20 mouse cellular contexts compared by ENCODE assay signal in the genomic region with DNA sequence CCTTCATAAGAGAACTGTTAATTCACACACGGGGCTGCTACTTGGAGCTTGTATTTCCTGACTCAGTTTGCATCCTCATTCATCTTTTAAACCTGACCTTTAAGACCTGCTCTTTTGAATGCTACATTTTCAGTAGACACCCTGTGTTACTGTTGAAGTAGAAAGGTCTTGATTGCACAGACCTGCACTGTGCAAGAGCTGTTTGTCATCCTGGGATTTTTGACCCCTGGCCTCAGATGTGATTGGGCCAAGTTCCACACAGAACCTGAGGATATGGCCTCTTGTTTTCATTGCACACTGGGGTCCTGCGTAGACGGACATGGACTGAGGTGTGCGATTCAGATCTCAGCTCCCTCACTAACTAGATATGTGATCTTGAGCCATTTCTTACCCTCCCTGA. TPM values are rescaled to one million over a fixed set of nuclear protein-coding genes. Genes with fewer than 3 reads are reported as not detected.
DNase-seq lines count a peak whose midpoint lies in the region; ATAC-seq and TF ChIP-seq lines count a peak whose summit lies in the region.
"Had no signal": no experiment of that assay in that cellular context is flagged by ENCODE, and none has a peak within 500 bp of the region (broad histone marks: within the 10 kb centered on the region; RNA-seq: fewer than 3 reads in every experiment).

No protein-coding gene starts in this region.

- H3K27ac ChIP-seq in forebrain, embryonic 15.5 days (replicated peaks), result peak overlapping the region; percentile 61; the same call in 1 of the 2 replicates
- H3K27ac ChIP-seq in forebrain, embryonic 14.5 days (ENCODE audit: low read depth, low read length), result no peak overlapping the region
- no peak overlapping the region for H3K27ac ChIP-seq in kidney, postnatal 0 days
- H3K27ac ChIP-seq in kidney, adult 2 months (ENCODE audit: insufficient read depth, low read depth, low read length), result no peak overlapping the region
- no peak overlapping the region; the same call in 1 of the 2 replicates for H3K27ac ChIP-seq in liver, embryonic 13.5 days
- peak overlapping the region; percentile 0; the same call in 1 of the 2 replicates for H3K27ac ChIP-seq in stomach, embryonic 16.5 days (ENCODE audit: low read length)
- H3K27ac ChIP-seq: embryonic facial prominence, embryonic 10.5 days; gastrocnemius, adult 2 months; hindbrain, embryonic 10.5 days had no signal

- no peak for DNase-seq in forebrain, embryonic 14.5 days (ENCODE audit: low spot score)
- DNase-seq in kidney, postnatal 0 days (ENCODE audit: low spot score), result no peak
- DNase-seq in kidney, adult 2 months, result no peak
- no peak for DNase-seq in liver, embryonic 13.5 days
- DNase-seq in layer of hippocampus, postnatal 10 days (ENCODE audit: low spot score in 2 of 2), result no peak
- DNase-seq: adrenal gland, adult 8-10 months; adrenal gland, postnatal 36 days; B cell, adult 2 months; cerebellum, adult 2 months; cerebellum, postnatal 10 days; forebrain, postnatal 0 days; gastrocnemius, postnatal 25 days had no signal

- H3K9ac ChIP-seq in forebrain, embryonic 15.5 days (replicated peaks), result no peak overlapping the region
- H3K9ac ChIP-seq in forebrain, embryonic 14.5 days (ENCODE audit: low read length), result no peak overlapping the region
- no peak overlapping the region for H3K9ac ChIP-seq in kidney, postnatal 0 days (ENCODE audit: low read depth, low read length)
- no peak overlapping the region for H3K9ac ChIP-seq in liver, embryonic 13.5 days
- no peak overlapping the region for H3K9ac ChIP-seq in stomach, embryonic 16.5 days (ENCODE audit: low read length)
- H3K9ac ChIP-seq: forebrain, postnatal 0 days; heart, embryonic 12.5 days had no signal

- no peaks in the 10 kb centered on the region for H3K27me3 ChIP-seq in forebrain, embryonic 15.5 days
- H3K27me3 ChIP-seq in forebrain, embryonic 14.5 days (replicated peaks; ENCODE audit: control insufficient read depth, insufficient read depth, low read length), result no peaks in the 10 kb centered on the region
- no peaks in the 10 kb centered on the region for H3K27me3 ChIP-seq in kidney, postnatal 0 days (ENCODE audit: insufficient read depth, low read length)
- no peaks in the 10 kb centered on the region for H3K27me3 ChIP-seq in kidney, adult 2 months (replicated peaks; ENCODE audit: control insufficient read depth, insufficient read depth, low read length)
- no peaks in the 10 kb centered on the region for H3K27me3 ChIP-seq in liver, embryonic 13.5 days
- H3K27me3 ChIP-seq in stomach, embryonic 16.5 days (ENCODE audit: control insufficient read depth, insufficient read depth, low read length), result no peaks in the 10 kb centered on the region
- H3K27me3 ChIP-seq: heart, embryonic 12.5 days had no signal

- TF ChIP-seq CTCF in kidney, postnatal 0 days (IDR thresholded peaks at IDR 0.05; ENCODE audit: low read depth), result no peak
- no peak for TF ChIP-seq CTCF in kidney, adult 2 months (conservative IDR thresholded peaks at IDR 0.05; ENCODE audit: insufficient read depth, insufficient read length, low read depth, low read length)

- peaks cover 7% of the 10 kb centered on the region; the same call in 1 of the 2 replicates for H3K4me1 ChIP-seq in forebrain, embryonic 15.5 days
- H3K4me1 ChIP-seq in forebrain, embryonic 14.5 days (ENCODE audit: control insufficient read depth, insufficient read depth, low read length), result no peaks in the 10 kb centered on the region; the same call in 1 of the 2 replicates
- no peaks in the 10 kb centered on the region for H3K4me1 ChIP-seq in kidney, postnatal 0 days (replicated peaks; ENCODE audit: insufficient read depth, low read length)
- no peaks in the 10 kb centered on the region for H3K4me1 ChIP-seq in kidney, adult 2 months (ENCODE audit: control insufficient read depth, insufficient read depth, low read length)
- H3K4me1 ChIP-seq in liver, embryonic 13.5 days (replicated peaks), result peaks cover 36% of the 10 kb centered on the region
- H3K4me1 ChIP-seq in stomach, embryonic 16.5 days (ENCODE audit: control insufficient read depth, insufficient read depth, low read length), result peaks cover 5% of the 10 kb centered on the region; the same call in 1 of the 2 replicates

- no peaks in the 10 kb centered on the region for H3K9me3 ChIP-seq in forebrain, embryonic 15.5 days
- H3K9me3 ChIP-seq in forebrain, embryonic 14.5 days (replicated peaks; ENCODE audit: control insufficient read depth, low read length), result no peaks in the 10 kb centered on the region
- no peaks in the 10 kb centered on the region for H3K9me3 ChIP-seq in kidney, postnatal 0 days (replicated peaks; ENCODE audit: low read length)
- no peaks in the 10 kb centered on the region for H3K9me3 ChIP-seq in liver, embryonic 13.5 days (replicated peaks)
- H3K9me3 ChIP-seq in stomach, embryonic 16.5 days (replicated peaks; ENCODE audit: control insufficient read depth, low read length), result no peaks in the 10 kb centered on the region
- H3K9me3 ChIP-seq: embryonic facial prominence, embryonic 10.5 days; G1E; hindbrain, embryonic 10.5 days had no signal

- ATAC-seq in forebrain, embryonic 15.5 days (replicated peaks), result no peak
- no peak for ATAC-seq in forebrain, embryonic 14.5 days
- 0 out of 2 replicates have a peak, but pooled peaks have one; percentile 7 for ATAC-seq in kidney, postnatal 0 days (replicated peaks; ENCODE audit: low FRiP score, low read depth)
- peak; percentile 55 for ATAC-seq in liver, embryonic 13.5 days (ENCODE audit: low read depth)
- no peak for ATAC-seq in stomach, embryonic 16.5 days (ENCODE audit: insufficient read depth, low FRiP score)
- ATAC-seq: forebrain, postnatal 0 days had no signal

- H3K36me3 ChIP-seq in forebrain, embryonic 15.5 days, result no peaks in the 10 kb centered on the region
- H3K36me3 ChIP-seq in forebrain, embryonic 14.5 days (ENCODE audit: control insufficient read depth, insufficient read depth, low read length), result no peaks in the 10 kb centered on the region
- H3K36me3 ChIP-seq in kidney, postnatal 0 days (ENCODE audit: insufficient read depth, low read length), result no peaks in the 10 kb centered on the region
- H3K36me3 ChIP-seq in kidney, adult 2 months (ENCODE audit: control insufficient read depth, insufficient read depth, low read length), result no peaks in the 10 kb centered on the region
- no peaks in the 10 kb centered on the region for H3K36me3 ChIP-seq in liver, embryonic 13.5 days
- no peaks in the 10 kb centered on the region for H3K36me3 ChIP-seq in stomach, embryonic 16.5 days (ENCODE audit: control insufficient read depth, insufficient read depth, low read length)
- H3K36me3 ChIP-seq: embryonic facial prominence, embryonic 10.5 days; G1E; heart, embryonic 12.5 days; hindbrain, embryonic 10.5 days had no signal

- no peak overlapping the region for H3K4me2 ChIP-seq in forebrain, embryonic 15.5 days (replicated peaks)
- H3K4me2 ChIP-seq in forebrain, embryonic 14.5 days (ENCODE audit: low read length), result no peak overlapping the region
- no peak overlapping the region for H3K4me2 ChIP-seq in kidney, postnatal 0 days (ENCODE audit: low read length)
- no peak overlapping the region for H3K4me2 ChIP-seq in liver, embryonic 13.5 days
- H3K4me2 ChIP-seq in stomach, embryonic 16.5 days (ENCODE audit: low read depth, low read length), result no peak overlapping the region
- H3K4me2 ChIP-seq: heart, embryonic 12.5 days had no signal

- H3K4me3 ChIP-seq in forebrain, embryonic 15.5 days, result no peak overlapping the region
- H3K4me3 ChIP-seq in forebrain, embryonic 14.5 days (ENCODE audit: low read depth, low read length), result no peak overlapping the region
- no peak overlapping the region for H3K4me3 ChIP-seq in kidney, postnatal 0 days (replicated peaks; ENCODE audit: low read depth, low read length)
- H3K4me3 ChIP-seq in kidney, adult 2 months (ENCODE audit: insufficient read depth, low read depth, low read length), result no peak overlapping the region
- no peak overlapping the region for H3K4me3 ChIP-seq in liver, embryonic 13.5 days (replicated peaks)
- no peak overlapping the region for H3K4me3 ChIP-seq in stomach, embryonic 16.5 days (replicated peaks; ENCODE audit: low read length)
- H3K4me3 ChIP-seq: embryonic facial prominence, embryonic 10.5 days; gastrocnemius, adult 2 months; heart, embryonic 12.5 days; hindbrain, embryonic 10.5 days had no signal

- WGBS in forebrain, embryonic 15.5 days, result 89% methylated on average over 4 of the region's 4 CpGs
- WGBS in forebrain, embryonic 14.5 days, result 89% methylated on average over 4 of the region's 4 CpGs
- 79% methylated on average over 4 of the region's 4 CpGs for WGBS in kidney, postnatal 0 days
- WGBS in kidney, adult 2 months, result 82% methylated on average over 4 of the region's 4 CpGs
- 66% methylated on average over 4 of the region's 4 CpGs for WGBS in liver, embryonic 13.5 days (ENCODE audit: insufficient replicate concordance)
- 66% methylated on average over 4 of the region's 4 CpGs for WGBS in stomach, embryonic 16.5 days

- no peak for TF ChIP-seq POLR2A in kidney, adult 2 months (IDR thresholded peaks at IDR 0.05; ENCODE audit: low read depth, low read length)

RNA-seq across cellular contexts. Expression of gene Kctd21, which starts 6.5 kb away (rescaled TPM):
- 6.6 and 7.1 TPM in 2 replicates for polyA plus RNA-seq in forebrain, embryonic 15.5 days (2015; fragmentation: Nextera tagmentation; extraction: Ambion mirVana)
- polyA plus RNA-seq in forebrain, embryonic 14.5 days (2014; fragmentation: Nextera tagmentation; extraction: Ambion mirVana), result 7.5 and 7.9 TPM in 2 replicates
- 2.0 and 2.8 TPM in 2 replicates for polyA plus RNA-seq in kidney, postnatal 0 days (2015; fragmentation: Nextera tagmentation; extraction: Ambion mirVana)
- polyA plus RNA-seq in kidney, adult 2 months (2012; rRNA removed), result 6.3 and 6.8 TPM in 2 replicates
- 0.92 and 1.0 TPM in 2 replicates for polyA plus RNA-seq in liver, embryonic 13.5 days (2015; fragmentation: Nextera tagmentation; extraction: Ambion mirVana)
- polyA plus RNA-seq in stomach, embryonic 16.5 days (2015; fragmentation: Nextera tagmentation; extraction: Ambion mirVana), result 5.1 and 5.3 TPM in 2 replicates
- total RNA-seq in layer of hippocampus, postnatal 10 days (2021), result 1 to 10 TPM; 6.9 to 8.9 TPM

RNA-seq across cellular contexts. Expression of gene Usp35, which starts 6.8 kb away (rescaled TPM):
- polyA plus RNA-seq in forebrain, embryonic 15.5 days (2015; fragmentation: Nextera tagmentation; extraction: Ambion mirVana), result 4.4 and 5.8 TPM in 2 replicates
- polyA plus RNA-seq in forebrain, embryonic 14.5 days (2014; fragmentation: Nextera tagmentation; extraction: Ambion mirVana), result 4.0 and 4.1 TPM in 2 replicates
- 0.91 and 1.1 TPM in 2 replicates for polyA plus RNA-seq in kidney, postnatal 0 days (2015; fragmentation: Nextera tagmentation; extraction: Ambion mirVana)
- 1.8 and 2.7 TPM in 2 replicates for polyA plus RNA-seq in kidney, adult 2 months (2012; rRNA removed)
- polyA plus RNA-seq in liver, embryonic 13.5 days (2015; fragmentation: Nextera tagmentation; extraction: Ambion mirVana), result 0.07 and 0.14 TPM in 2 replicates
- polyA plus RNA-seq in stomach, embryonic 16.5 days (2015; fragmentation: Nextera tagmentation; extraction: Ambion mirVana), result 0.95 and 1.5 TPM in 2 replicates
- total RNA-seq in layer of hippocampus, postnatal 10 days (2021), result 10 to 100 TPM; 10.8 to 14.0 TPM
- total RNA-seq: granulocyte monocyte progenitor cell, adult 5-6 weeks had no signal

RNA-seq across cellular contexts. Expression of gene Alg8, which starts 32.8 kb away (rescaled TPM):
- polyA plus RNA-seq in forebrain, embryonic 15.5 days (2015; fragmentation: Nextera tagmentation; extraction: Ambion mirVana), result 18.9 and 19.0 TPM in 2 replicates
- 15.3 and 18.7 TPM in 2 replicates for polyA plus RNA-seq in forebrain, embryonic 14.5 days (2014; fragmentation: Nextera tagmentation; extraction: Ambion mirVana)
- polyA plus RNA-seq in kidney, postnatal 0 days (2015; fragmentation: Nextera tagmentation; extraction: Ambion mirVana), result 25.8 and 27.1 TPM in 2 replicates
- 9.9 and 10.4 TPM in 2 replicates for polyA plus RNA-seq in kidney, adult 2 months (2012; rRNA removed)
- 41.3 and 45.9 TPM in 2 replicates for polyA plus RNA-seq in liver, embryonic 13.5 days (2015; fragmentation: Nextera tagmentation; extraction: Ambion mirVana)
- polyA plus RNA-seq in stomach, embryonic 16.5 days (2015; fragmentation: Nextera tagmentation; extraction: Ambion mirVana), result 38.5 and 42.5 TPM in 2 replicates
- 10 to 100 TPM; 10.6 to 11.3 TPM for total RNA-seq in layer of hippocampus, postnatal 10 days (2021)

Comparison
In these comparisons a context has a peak if more than half of its experiments do, and no peak if none do; other contexts are left out.
1. H3K27ac ChIP-seq: peak in forebrain, embryonic 15.5 days (single experiment) and stomach, embryonic 16.5 days (single experiment); none in forebrain, embryonic 14.5 days (single experiment), kidney, postnatal 0 days (single experiment), kidney, adult 2 months (single experiment) and liver, embryonic 13.5 days (single experiment).
2. ATAC-seq: peak in kidney, postnatal 0 days (single experiment) and liver, embryonic 13.5 days (single experiment); none in forebrain, embryonic 15.5 days (single experiment), forebrain, embryonic 14.5 days (single experiment) and stomach, embryonic 16.5 days (single experiment).